Mouse (Mus musculus): Measurements from ENCODE around the gene Ovca2.

DNA sequence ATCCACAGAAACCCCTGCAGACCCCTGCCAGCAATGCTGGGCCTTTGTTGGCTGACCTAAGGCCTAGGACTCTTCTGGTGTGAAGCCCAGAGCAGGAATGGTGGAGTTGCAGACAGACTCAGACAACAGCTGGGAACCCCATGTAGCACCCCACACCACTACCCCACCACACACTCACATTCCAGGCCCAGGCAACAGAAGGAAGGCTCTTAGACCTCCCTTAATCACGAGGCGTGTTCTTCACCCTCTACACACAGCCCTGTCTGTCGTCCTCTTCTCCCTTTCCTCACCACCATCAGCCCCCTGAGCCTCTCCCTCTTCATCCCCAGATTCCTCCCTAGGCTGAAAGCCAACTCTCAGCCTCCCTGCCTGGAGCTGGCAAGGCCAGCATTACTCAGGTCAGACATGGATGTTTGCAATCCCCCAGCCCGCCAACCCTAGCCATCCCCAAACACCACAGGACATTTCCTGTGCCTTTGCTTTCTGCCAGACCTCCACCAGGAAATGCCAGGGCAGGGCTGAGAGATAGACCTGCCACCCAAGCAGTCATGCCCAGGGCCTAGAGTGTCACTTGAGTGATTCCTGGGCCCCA lies 17.1 kb downstream of the Ovca2 start:
- TF ChIP-seq CTCF (conservative IDR thresholded peaks at IDR 0.05; ENCODE audit: low read length) (no peak), POU5F1 (IDR thresholded peaks at IDR 0.05; ENCODE audit: borderline replicate concordance, low read length) (no peak), NANOG (IDR thresholded peaks at IDR 0.05; ENCODE audit: borderline replicate concordance, low read length) (no peak)
